Mouse (Mus musculus) gastrocnemius, adult 18-20 months (tissue): ENCODE data around the gene Ccr4. TPM values are rescaled to one million over a fixed set of nuclear protein-coding genes. Genes with fewer than 3 reads are reported as not detected.

Experiments used
- DNase-seq: peaks from one replicate; pipeline ENCODE4 v3.0.0; 2021; ENCODE audit warnings: low spot score
- total RNA-seq, 2 experiments: library from RNA; stranded (reverse); gene quantifications; 2 replicates each; pipeline ENCODE4 v1.2.3; 2021

Ccr4 gene
- total RNA-seq, 2 experiments from 2014 or later: not detected

- DNase-seq: no peak
Measured at GRCm38 (mm10) chr9:114471892-114472291, 32.8 kb downstream of the Ccr4 start.

- no peak for DNase-seq
Measured at GRCm38 (mm10) chr9:114468701-114469100, 36.0 kb downstream of the Ccr4 start.

GRCm38 (mm10) chr9:114468217-114468616, 36.5 kb downstream of the Ccr4 start:
- DNase-seq: no peak

- no peak for DNase-seq
Measured at GRCm38 (mm10) chr9:114466871-114467270, 37.8 kb downstream of the Ccr4 start.

GRCm38 (mm10) chr9:114465442-114465841, 39.3 kb downstream of the Ccr4 start:
- DNase-seq: no peak

- no peak for DNase-seq
Measured at GRCm38 (mm10) chr9:114462569-114462968, 42.1 kb downstream of the Ccr4 start.

GRCm38 (mm10) chr9:114458436-114458835, 46.3 kb downstream of the Ccr4 start:
- DNase-seq: no peak

- no peak for DNase-seq
Measured at GRCm38 (mm10) chr9:114455420-114455819, 49.3 kb downstream of the Ccr4 start.

- no peak for DNase-seq
Measured at GRCm38 (mm10) chr9:114452418-114452817, 52.3 kb downstream of the Ccr4 start.

- no peak for DNase-seq
Measured at GRCm38 (mm10) chr9:114451615-114452014, 53.1 kb downstream of the Ccr4 start.

- DNase-seq: no peak
Measured at GRCm38 (mm10) chr9:114449120-114449754, 55.5 kb downstream of the Ccr4 start.

GRCm38 (mm10) chr9:114448700-114449099, 56.0 kb downstream of the Ccr4 start:
- DNase-seq: no peak

GRCm38 (mm10) chr9:114446887-114447286, 57.8 kb downstream of the Ccr4 start:
- no peak for DNase-seq

GRCm38 (mm10) chr9:114443351-114443750, 61.4 kb downstream of the Ccr4 start:
- no peak for DNase-seq

- DNase-seq: no peak
Measured at GRCm38 (mm10) chr9:114442893-114443292, 61.8 kb downstream of the Ccr4 start.

- no peak for DNase-seq
Measured at GRCm38 (mm10) chr9:114442225-114442624, 62.5 kb downstream of the Ccr4 start.

GRCm38 (mm10) chr9:114440548-114440947, 64.2 kb downstream of the Ccr4 start:
- no peak for DNase-seq

Other genes with a start within 250 kb of the Ccr4 start
- not detected for gene Bcl2a1c, start 174.8 kb downstream of the Ccr4 start, total RNA-seq
- 1 to 10 TPM; 7.1 to 8.0 TPM for gene Crtap, start 114.2 kb downstream of the Ccr4 start, total RNA-seq
- 1 to 10 TPM; 2.8 to 3.5 TPM for gene Glb1, start 103.8 kb downstream of the Ccr4 start, total RNA-seq
- 1 to 10 TPM; 1.3 TPM for gene Tmppe, start 103.8 kb downstream of the Ccr4 start, total RNA-seq
- gene C130032M10Rik, start 10.8 kb upstream of the Ccr4 start, total RNA-seq: not detected
- gene Trim71, start 59.5 kb upstream of the Ccr4 start, total RNA-seq: not detected
- gene Cnot10, start 135.3 kb upstream of the Ccr4 start, total RNA-seq: 10 to 100 TPM; 15.2 to 15.4 TPM
- 10 to 100 TPM; 32.0 to 32.7 TPM for gene Dync1li1, start 183.9 kb upstream of the Ccr4 start, total RNA-seq
- 1 to 10 TPM; 5.8 to 7.4 TPM for gene Cmtm6, start 226.2 kb upstream of the Ccr4 start, total RNA-seq